Mouse (Mus musculus) megakaryocyte, embryonic 14.5 days (primary cell): Measurements from ENCODE around the gene Gm42906.

Experiments used
- FLI1 ChIP-seq: IDR thresholded peaks from 2 replicates; pipeline ENCODE4 v1.6.1; 2012; ENCODE audit warnings: low read length, inconsistent platforms, mixed read lengths
- GATA1 ChIP-seq: IDR thresholded peaks from 3 replicates; pipeline ENCODE4 v1.6.1; 2012; ENCODE audit warnings: mixed read lengths, low read length, inconsistent platforms, borderline replicate concordance

DNA sequence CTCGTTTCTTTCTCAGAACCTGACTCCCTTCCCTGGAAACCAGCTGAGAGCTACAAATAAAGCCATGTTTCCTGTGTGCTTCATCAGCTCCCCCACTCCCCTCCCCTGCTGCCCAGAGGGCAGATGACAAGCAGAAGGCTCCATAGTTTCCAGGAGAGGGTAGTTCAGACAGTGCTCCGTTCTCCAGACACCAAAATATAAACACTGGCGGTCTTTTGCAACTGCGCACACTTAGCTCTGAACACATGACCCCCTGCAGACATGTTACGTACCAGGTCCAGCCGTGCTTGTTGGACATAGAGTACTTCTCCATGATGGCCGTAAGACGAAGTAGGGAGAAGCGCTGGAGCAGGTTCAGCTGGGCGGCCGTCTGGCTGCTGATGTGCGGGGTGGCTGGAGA is 367.5 kb downstream of the Gm42906 start:
- TF ChIP-seq FLI1 (no peak), GATA1 (no peak)
